Mouse (Mus musculus): Measurements from ENCODE around the gene Hdac11.

GRCm38 (mm10) chr6:91108917-91109450, 47.5 kb upstream of the Hdac11 start:
- TF ChIP-seq CTCF (IDR thresholded peaks at IDR 0.05; ENCODE audit: low read depth) (no peak), EP300 (IDR thresholded peaks at IDR 0.05; ENCODE audit: low read depth) (no peak)

All from liver, postnatal 0 days (tissue).